Mouse (Mus musculus) hindbrain, postnatal 0 days (tissue): ENCODE measurements at regions not wholly inside any gene's neighbourhood (a gene's known extent, or its start where the extent isn't known, plus 50 kb on each side); places are given as distances from the start of the nearest gene placed in this dataset. TPM values are rescaled to one million over a fixed set of nuclear protein-coding genes. Genes with fewer than 3 reads are reported as not detected.

Experiments used
- ATAC-seq: fragments of 200-750 bp; cut with Nextera tagmentation; 2 replicates; pipeline ENCODE4 v1.8.0; 2017; ENCODE audit warnings: mild to moderate bottlenecking, moderate TSS enrichment, moderate library complexity
- DNase-seq: peaks from one replicate; pipeline ENCODE4 v3.0.0-alpha.2; 2015; ENCODE audit warnings: low spot score
- H3K27ac ChIP-seq: fragments of 300-500 bp; sonication (generic); 2 replicates; pipeline ENCODE4 v1.5.1; 2014; ENCODE audit warnings: mild to moderate bottlenecking
- H3K27me3 ChIP-seq: fragments of 300-500 bp; sonication (generic); 2 replicates; pipeline ENCODE4 v1.6.1; 2014; ENCODE audit warnings: low read length, mixed read lengths; ENCODE audit not compliant: insufficient read depth
- H3K36me3 ChIP-seq: fragments of 300-500 bp; sonication (generic); 2 replicates; pipeline ENCODE4 v1.6.1; 2014; ENCODE audit warnings: low read length, mixed read lengths; ENCODE audit not compliant: insufficient read depth
- H3K4me1 ChIP-seq: fragments of 300-500 bp; sonication (generic); 2 replicates; pipeline ENCODE4 v1.6.1; 2014; ENCODE audit warnings: antibody characterized with exemption, low read length, mixed read lengths; ENCODE audit not compliant: insufficient read depth
- H3K4me2 ChIP-seq: fragments of 300-500 bp; sonication (generic); 2 replicates; pipeline ENCODE4 v1.6.1; 2014; ENCODE audit warnings: low read depth, mild to moderate bottlenecking, low read length, moderate library complexity, mixed read lengths
- H3K4me3 ChIP-seq: fragments of 300-500 bp; sonication (generic); 2 replicates; pipeline ENCODE4 v1.5.1; 2014; ENCODE audit warnings: low read length
- H3K9ac ChIP-seq: fragments of 300-500 bp; sonication (generic); replicated peaks from 2 replicates; pipeline ENCODE4 v1.6.1; 2014; ENCODE audit warnings: mild to moderate bottlenecking, low read length, moderate library complexity, mixed read lengths
- H3K9me3 ChIP-seq: fragments of 300-500 bp; sonication (generic); 2 replicates; pipeline ENCODE4 v1.6.1; 2016; ENCODE audit warnings: low read length, mixed read lengths
- CTCF ChIP-seq: IDR thresholded peaks from 2 replicates; pipeline ENCODE4 v1.5.1; 2016; ENCODE audit warnings: antibody characterized with exemption, control low read depth, low read depth
- WGBS: fragments of 180-500 bp; shearing (Covaris S2); extraction: QIAGEN DNeasy Blood & Tissue Kit; methylation state at CpG from one replicate; pipeline ENCODE4 v1.1.7; 2014; 5-methylcytosine and 5-hydroxymethylcytosine counted together
- microRNA counts: library from miRNA; unstranded; fragments of <30 nt; microRNA quantifications from one replicate; lab custom pipeline; 2015
- microRNA-seq, 2 experiments: library from miRNA; unstranded; fragments of <30 nt; microRNA quantifications; one replicate each; pipeline ENCODE4; 2016

DNA sequence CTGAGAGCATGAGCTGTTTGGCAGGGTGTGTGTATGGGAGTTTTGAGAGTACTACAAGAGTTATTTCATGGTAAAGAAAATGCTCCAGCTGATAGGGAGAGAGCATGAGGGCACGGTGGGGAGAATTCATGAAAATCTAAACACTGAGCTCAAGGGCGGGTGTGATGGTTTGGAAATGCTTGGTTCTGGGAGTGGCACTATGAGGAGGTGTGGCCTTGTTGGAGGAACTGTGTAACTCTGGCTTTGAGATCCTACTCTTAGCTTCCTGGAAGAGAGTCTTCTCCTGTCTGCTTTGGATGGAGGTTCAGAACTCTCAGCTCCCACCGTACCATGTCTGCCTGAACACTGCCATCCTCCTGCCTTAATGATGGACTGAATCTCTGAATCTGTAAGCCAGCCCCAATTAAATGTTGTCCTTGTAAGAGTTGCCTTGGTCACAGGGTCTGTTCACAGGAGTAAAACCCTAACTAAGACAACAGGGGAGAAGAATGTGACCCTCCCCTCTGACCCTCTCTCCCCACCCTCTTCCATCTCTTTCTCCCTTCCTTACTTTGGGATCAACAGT, 58.7 kb upstream of the Ubash3b start:
- Histone ChIP-seq H3K9me3 (no peaks in the 10 kb centered on the region), H3K4me2 (no peak overlapping the region), H3K4me3 (no peak overlapping the region), H3K4me1 (no peaks in the 10 kb centered on the region), H3K27ac (no peak overlapping the region), H3K27me3 (no peaks in the 10 kb centered on the region), H3K9ac (no peak overlapping the region), H3K36me3 (no peaks in the 10 kb centered on the region)
- no peak for DNase-seq
- TF ChIP-seq CTCF: no peak
- no peak for ATAC-seq
- 96% methylated on average over 3 of the region's 3 CpGs for WGBS

DNA sequence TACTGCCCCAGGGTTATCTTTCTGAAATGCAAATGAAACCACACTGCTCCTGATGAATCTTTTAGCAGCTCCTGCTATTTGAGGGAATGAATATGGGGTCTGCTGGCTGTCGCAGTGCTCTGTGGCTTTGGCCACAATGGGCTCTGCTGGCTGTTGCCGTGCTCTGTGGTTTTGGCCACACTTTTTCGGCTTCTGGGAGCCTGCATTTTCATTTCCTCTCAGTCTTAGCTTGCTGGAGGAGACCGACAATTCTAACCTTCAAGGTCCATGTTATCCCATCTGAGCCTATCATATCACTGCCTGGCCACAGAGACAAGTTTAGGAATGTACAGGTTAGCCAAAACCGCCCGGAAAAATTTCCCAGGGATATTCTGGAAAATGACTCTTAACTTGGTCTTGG, 57.2 kb upstream of the Ubash3b start:
- ATAC-seq: no peak
- H3K36me3 ChIP-seq: no peaks in the 10 kb centered on the region
- H3K9ac ChIP-seq: no peak overlapping the region
- no peak for DNase-seq
- H3K4me3 ChIP-seq: no peak overlapping the region
- H3K4me2 ChIP-seq: no peak overlapping the region
- no peak for TF ChIP-seq CTCF
- no peak overlapping the region for H3K27ac ChIP-seq
- 87% methylated on average over 6 of the region's 6 CpGs for WGBS
- H3K27me3 ChIP-seq: no peaks in the 10 kb centered on the region
- no peaks in the 10 kb centered on the region for H3K4me1 ChIP-seq
- no peaks in the 10 kb centered on the region for H3K9me3 ChIP-seq

GRCm38 (mm10) chr9:41216248-41216647, 54.8 kb upstream of the Ubash3b start:
- H3K36me3 ChIP-seq: no peaks in the 10 kb centered on the region
- H3K27me3 ChIP-seq: no peaks in the 10 kb centered on the region
- no peaks in the 10 kb centered on the region for H3K9me3 ChIP-seq
- ATAC-seq (no peak), DNase-seq (no peak)
- H3K27ac ChIP-seq: no peak overlapping the region
- H3K4me1 ChIP-seq: peaks cover 15% of the 10 kb centered on the region
- no peak overlapping the region for H3K9ac ChIP-seq
- H3K4me2 ChIP-seq: no peak overlapping the region
- 40% methylated on average over 3 of the region's 3 CpGs for WGBS
- TF ChIP-seq CTCF: no peak
- no peak overlapping the region for H3K4me3 ChIP-seq

DNA sequence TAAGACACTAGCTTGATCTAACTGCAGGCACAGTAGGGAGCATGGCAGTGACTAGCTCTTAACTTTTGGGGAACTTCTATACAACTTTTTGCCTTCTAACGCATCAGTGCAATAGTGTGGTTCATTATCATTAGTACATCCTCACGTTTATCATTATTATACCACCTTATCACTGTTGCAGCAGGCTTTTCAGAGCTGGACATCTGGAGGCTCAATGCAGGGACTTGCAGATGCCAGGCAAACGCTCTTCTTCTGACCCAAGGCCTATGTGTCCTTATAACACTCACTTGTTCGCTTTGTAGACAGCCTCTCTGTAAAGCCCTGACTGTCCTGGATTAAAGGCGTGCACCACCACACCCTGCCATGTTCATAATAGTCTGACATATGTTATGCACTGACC, 53.5 kb upstream of the Ubash3b start:
- Histone ChIP-seq H3K27ac (no peak overlapping the region), H3K4me1 (peaks cover 15% of the 10 kb centered on the region), H3K4me2 (no peak overlapping the region), H3K9me3 (no peaks in the 10 kb centered on the region), H3K4me3 (no peak overlapping the region), H3K27me3 (no peaks in the 10 kb centered on the region), H3K36me3 (no peaks in the 10 kb centered on the region), H3K9ac (no peak overlapping the region)
- DNase-seq: no peak
- no peak for ATAC-seq
- no peak for TF ChIP-seq CTCF
- WGBS: 89% methylated on average over 5 of the region's 5 CpGs

- no peak for TF ChIP-seq CTCF
- H3K9ac ChIP-seq: no peak overlapping the region
- no peak overlapping the region for H3K4me3 ChIP-seq
- no peaks in the 10 kb centered on the region for H3K9me3 ChIP-seq
- H3K27ac ChIP-seq: peak overlapping the region; percentile 27
- no peak for DNase-seq
- H3K4me2 ChIP-seq: peak overlapping the region; percentile 37
- 20% methylated on average over 14 of the region's 14 CpGs for WGBS
- H3K4me1 ChIP-seq: peaks cover 15% of the 10 kb centered on the region
- H3K36me3 ChIP-seq: no peaks in the 10 kb centered on the region
- no peak; the same call in 1 of the 2 replicates for ATAC-seq
- no peaks in the 10 kb centered on the region for H3K27me3 ChIP-seq
These were observed 51.5 kb upstream of the Ubash3b start for GRCm38 (mm10) chr9:41212943-41213529.

GRCm38 (mm10) chr9:41212303-41212901, 50.9 kb upstream of the Ubash3b start:
- Histone ChIP-seq H3K4me3 (no peak overlapping the region), H3K36me3 (no peaks in the 10 kb centered on the region), H3K4me2 (peak overlapping the region; percentile 37), H3K27ac (peak overlapping the region; percentile 27), H3K9ac (no peak overlapping the region), H3K9me3 (no peaks in the 10 kb centered on the region), H3K27me3 (no peaks in the 10 kb centered on the region), H3K4me1 (peaks cover 15% of the 10 kb centered on the region)
- DNase-seq (peak; percentile 55), ATAC-seq (0 out of 2 replicates have a peak, but pooled peaks have one; percentile 10)
- TF ChIP-seq CTCF: no peak
- WGBS: under 1% methylated on average over 7 of the region's 7 CpGs

GRCm38 (mm10) chr9:41211865-41212302, 50.4 kb upstream of the Ubash3b start:
- no peak for TF ChIP-seq CTCF
- Histone ChIP-seq H3K27ac (peak overlapping the region; percentile 27), H3K27me3 (no peaks in the 10 kb centered on the region), H3K9ac (no peak overlapping the region), H3K36me3 (no peaks in the 10 kb centered on the region), H3K9me3 (no peaks in the 10 kb centered on the region), H3K4me3 (no peak overlapping the region), H3K4me1 (peaks cover 15% of the 10 kb centered on the region), H3K4me2 (peak overlapping the region; percentile 37)
- 32% methylated on average over 10 of the region's 10 CpGs for WGBS
- DNase-seq: peak; percentile 43
- no peak for ATAC-seq

MicroRNA genes in the stretch of these regions (microRNA counts, 519-probe panel; counts per million panel counts)
- microRNA mmu-miR-100 (lab: Ali Mortazavi, UCI): 5,363 counts per million, percentile 88 among the panel's probes with 10 or more counts
- not detected for microRNA mmu-miR-125b-3p (lab: Ali Mortazavi, UCI)

Small RNA genes lying in the stretch of these regions (microRNA-seq; reads per million reads assigned to microRNA genes)
- gene Mir100 (28,486 to 30,511 reads per million in 2 experiments), gene Mir125b-1 (2,524 to 2,961 reads per million in 2 experiments), gene Mirlet7a-2 (119 to 217 reads per million in 2 experiments)
